19 mouse cellular contexts compared by ENCODE assay signal in the genomic region with DNA sequence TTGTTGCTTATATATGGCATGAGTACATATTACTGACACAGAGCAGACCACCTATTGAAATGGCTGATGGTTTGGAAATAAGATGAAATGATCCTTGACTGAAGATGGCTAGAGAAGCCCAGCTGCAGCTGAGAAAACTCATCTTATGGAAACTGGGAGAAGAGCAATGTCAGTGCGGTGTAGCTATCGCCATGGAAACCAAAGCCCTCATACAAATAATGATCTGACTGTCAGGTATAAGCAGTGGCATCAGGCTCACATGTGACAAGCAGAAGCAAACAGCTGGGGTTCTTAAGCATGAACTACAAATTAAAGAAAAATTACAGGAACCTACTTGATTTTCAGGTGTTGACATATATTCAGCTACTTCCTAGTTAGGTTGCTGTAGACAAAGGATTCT.
DNase-seq lines count a peak whose midpoint lies in the region; ATAC-seq and TF ChIP-seq lines count a peak whose summit lies in the region.
"Had no signal": no experiment of that assay in that cellular context is flagged by ENCODE, and none has a peak within 500 bp of the region (broad histone marks: within the 10 kb centered on the region; RNA-seq: fewer than 3 reads in every experiment).

No protein-coding gene starts in this region.

- H3K4me1 ChIP-seq in forebrain, embryonic 12.5 days = no peaks in the 10 kb centered on the region
- no peaks in the 10 kb centered on the region for H3K4me1 ChIP-seq in forebrain, embryonic 16.5 days (replicated peaks; ENCODE audit: control insufficient read depth, insufficient read depth, low read length)
- H3K4me1 ChIP-seq in hindbrain, embryonic 13.5 days (replicated peaks) = peaks cover 4% of the 10 kb centered on the region; the same call in 1 of the 2 replicates
- H3K4me1 ChIP-seq in midbrain, embryonic 15.5 days = no peaks in the 10 kb centered on the region
- no peaks in the 10 kb centered on the region for H3K4me1 ChIP-seq in heart, embryonic 11.5 days (ENCODE audit: control insufficient read depth, insufficient read depth, low read length)
- H3K4me1 ChIP-seq: liver, embryonic 15.5 days; megakaryocyte, embryonic 14.5 days had no signal

- H3K36me3 ChIP-seq in forebrain, embryonic 12.5 days (replicated peaks) = no peaks in the 10 kb centered on the region
- no peaks in the 10 kb centered on the region for H3K36me3 ChIP-seq in forebrain, embryonic 16.5 days (ENCODE audit: control insufficient read depth, insufficient read depth)
- no peaks in the 10 kb centered on the region for H3K36me3 ChIP-seq in hindbrain, embryonic 13.5 days
- H3K36me3 ChIP-seq in midbrain, embryonic 15.5 days (replicated peaks) = no peaks in the 10 kb centered on the region
- H3K36me3 ChIP-seq in heart, embryonic 11.5 days (ENCODE audit: control insufficient read depth, insufficient read depth, low read length) = no peaks in the 10 kb centered on the region
- H3K36me3 ChIP-seq: liver, embryonic 15.5 days had no signal

- peak; percentile 71 for ATAC-seq in forebrain, embryonic 12.5 days (ENCODE audit: low FRiP score)
- no peak for ATAC-seq in forebrain, embryonic 16.5 days
- peak; percentile 63; the same call in 1 of the 2 replicates for ATAC-seq in hindbrain, embryonic 13.5 days (ENCODE audit: low FRiP score)
- ATAC-seq in midbrain, embryonic 15.5 days (replicated peaks) = peak; percentile 93
- no peak for ATAC-seq in heart, embryonic 11.5 days (replicated peaks; ENCODE audit: insufficient number of reproducible peaks, low FRiP score, low TSS enrichment)
- no peak for ATAC-seq in frontal cortex, adult (ENCODE audit: low TSS enrichment)

- WGBS in forebrain, embryonic 12.5 days = 80% methylated on average over 2 of the region's 2 CpGs
- WGBS in forebrain, embryonic 16.5 days = 88% methylated on average over 2 of the region's 2 CpGs
- 70% methylated on average over 2 of the region's 2 CpGs for WGBS in hindbrain, embryonic 13.5 days
- 59% methylated on average over 2 of the region's 2 CpGs for WGBS in midbrain, embryonic 15.5 days
- WGBS in heart, embryonic 11.5 days (ENCODE audit: insufficient replicate concordance) = 79% methylated on average over 2 of the region's 2 CpGs

- no peak overlapping the region for H3K4me3 ChIP-seq in forebrain, embryonic 12.5 days (replicated peaks)
- H3K4me3 ChIP-seq in forebrain, embryonic 16.5 days (replicated peaks; ENCODE audit: low read length) = no peak overlapping the region
- H3K4me3 ChIP-seq in hindbrain, embryonic 13.5 days = no peak overlapping the region
- no peak overlapping the region for H3K4me3 ChIP-seq in midbrain, embryonic 15.5 days
- H3K4me3 ChIP-seq in heart, embryonic 11.5 days (ENCODE audit: low read depth, low read length) = no peak overlapping the region
- no peak overlapping the region for H3K4me3 ChIP-seq in left cerebral cortex, adult 2 months
- H3K4me3 ChIP-seq: heart, adult 2 months; liver, embryonic 15.5 days; megakaryocyte, embryonic 14.5 days had no signal

- H3K27ac ChIP-seq in forebrain, embryonic 12.5 days = no peak overlapping the region
- H3K27ac ChIP-seq in forebrain, embryonic 16.5 days (ENCODE audit: low read length) = no peak overlapping the region
- no peak overlapping the region for H3K27ac ChIP-seq in hindbrain, embryonic 13.5 days
- 0 out of 2 replicates have a peak overlapping the region, but pooled peaks have one; percentile 29 for H3K27ac ChIP-seq in midbrain, embryonic 15.5 days
- no peak overlapping the region for H3K27ac ChIP-seq in heart, embryonic 11.5 days (ENCODE audit: low read depth, low read length)
- H3K27ac ChIP-seq in left cerebral cortex, adult 2 months = no peak overlapping the region
- H3K27ac ChIP-seq: heart, adult 2 months; liver, embryonic 15.5 days had no signal

- H3K27me3 ChIP-seq in forebrain, embryonic 12.5 days = no peaks in the 10 kb centered on the region
- H3K27me3 ChIP-seq in forebrain, embryonic 16.5 days (replicated peaks; ENCODE audit: control insufficient read depth, insufficient read depth, low read length) = no peaks in the 10 kb centered on the region
- H3K27me3 ChIP-seq in hindbrain, embryonic 13.5 days = no peaks in the 10 kb centered on the region
- H3K27me3 ChIP-seq in midbrain, embryonic 15.5 days (replicated peaks) = no peaks in the 10 kb centered on the region
- no peaks in the 10 kb centered on the region for H3K27me3 ChIP-seq in heart, embryonic 11.5 days (ENCODE audit: control insufficient read depth, insufficient read depth, low read length)
- H3K27me3 ChIP-seq: CH12.LX; liver, embryonic 15.5 days; megakaryocyte, embryonic 14.5 days had no signal

- no peak overlapping the region for H3K9ac ChIP-seq in forebrain, embryonic 12.5 days
- no peak overlapping the region for H3K9ac ChIP-seq in forebrain, embryonic 16.5 days (replicated peaks; ENCODE audit: low read depth, low read length)
- H3K9ac ChIP-seq in hindbrain, embryonic 13.5 days = no peak overlapping the region
- H3K9ac ChIP-seq in midbrain, embryonic 15.5 days = no peak overlapping the region
- H3K9ac ChIP-seq in heart, embryonic 11.5 days (ENCODE audit: low read depth, low read length) = no peak overlapping the region
- H3K9ac ChIP-seq: liver, embryonic 15.5 days had no signal

- no peak for TF ChIP-seq POLR2A in brain, embryonic 14.5 days (IDR thresholded peaks at IDR 0.05; ENCODE audit: borderline replicate concordance, extremely low read depth, insufficient read depth, insufficient read length, poor library complexity, severe bottlenecking)

- peak; percentile 83 for DNase-seq in brain, embryonic 14.5 days (ENCODE audit: low read depth)
- DNase-seq in left cerebral cortex, adult 2 months (ENCODE audit: extremely low spot score in 1 of 2, low spot score in 2 of 2) = no peak
- DNase-seq: adrenal gland, adult 2 months; cerebellum, adult 2 months; gastrocnemius, postnatal 14 days; heart, adult 2 months; kidney, adult 2 months; kidney, postnatal 25 days; layer of hippocampus, adult 9-11 months; lung, postnatal 10 days had no signal

- H3K4me2 ChIP-seq in forebrain, embryonic 12.5 days = no peak overlapping the region
- no peak overlapping the region for H3K4me2 ChIP-seq in forebrain, embryonic 16.5 days (ENCODE audit: low read length)
- H3K4me2 ChIP-seq in hindbrain, embryonic 13.5 days = no peak overlapping the region
- no peak overlapping the region for H3K4me2 ChIP-seq in midbrain, embryonic 15.5 days
- no peak overlapping the region for H3K4me2 ChIP-seq in heart, embryonic 11.5 days
- H3K4me2 ChIP-seq: liver, embryonic 15.5 days had no signal

- H3K9me3 ChIP-seq in forebrain, embryonic 12.5 days = no peaks in the 10 kb centered on the region
- H3K9me3 ChIP-seq in forebrain, embryonic 16.5 days (ENCODE audit: control insufficient read depth, low read length) = no peaks in the 10 kb centered on the region
- H3K9me3 ChIP-seq in hindbrain, embryonic 13.5 days = no peaks in the 10 kb centered on the region
- H3K9me3 ChIP-seq in midbrain, embryonic 15.5 days = no peaks in the 10 kb centered on the region
- no peaks in the 10 kb centered on the region for H3K9me3 ChIP-seq in heart, embryonic 11.5 days (replicated peaks; ENCODE audit: control insufficient read depth, low read length)
- H3K9me3 ChIP-seq: liver, embryonic 15.5 days; megakaryocyte, embryonic 14.5 days had no signal

- no peak for TF ChIP-seq CTCF in brain, embryonic 14.5 days (IDR thresholded peaks at IDR 0.05; ENCODE audit: borderline replicate concordance, extremely low read depth, insufficient read depth, insufficient read length)
- TF ChIP-seq CTCF in left cerebral cortex, adult 2 months (IDR thresholded peaks at IDR 0.05) = no peak

- intact Hi-C loops in left cerebral cortex, adult 2 months (cut with DNase I) = no loop called here

Comparison
In these comparisons a context has a peak if more than half of its experiments do, and no peak if none do; other contexts are left out.
1. ATAC-seq: peak in forebrain, embryonic 12.5 days (single experiment), hindbrain, embryonic 13.5 days (single experiment) and midbrain, embryonic 15.5 days (single experiment); none in forebrain, embryonic 16.5 days (single experiment), heart, embryonic 11.5 days (single experiment) and frontal cortex, adult (single experiment).